Mouse (Mus musculus) adipocyte (in vitro differentiated cells): ENCODE measurements around the gene Ugt1a7c.

Source experiments
- DNase-seq: peaks from one replicate; pipeline ENCODE4 v3.0.0-alpha.2; 2016; ENCODE audit warnings: low spot score

Gene Ugt1a7c

DNA sequence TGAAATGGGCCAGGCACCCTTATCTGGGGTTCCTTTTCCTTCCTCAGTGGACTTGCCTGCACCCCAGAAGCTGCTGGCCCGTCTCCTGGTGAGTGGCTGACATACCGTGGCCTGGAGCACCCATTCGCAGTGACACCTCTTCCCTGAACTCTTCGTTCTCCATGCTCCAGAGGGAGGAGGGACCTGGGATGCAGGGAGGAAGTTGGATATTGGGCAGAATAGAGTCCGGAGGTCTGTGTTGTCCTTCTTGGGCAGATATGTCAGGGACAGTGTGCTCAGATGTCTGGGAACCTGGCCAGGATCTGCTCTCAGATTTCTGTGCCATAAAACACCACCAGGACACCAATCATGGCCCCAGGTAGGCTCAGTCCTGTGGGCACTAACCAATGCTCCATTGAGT is 145.2 kb downstream of the Ugt1a7c start:
- DNase-seq = no peak

DNA sequence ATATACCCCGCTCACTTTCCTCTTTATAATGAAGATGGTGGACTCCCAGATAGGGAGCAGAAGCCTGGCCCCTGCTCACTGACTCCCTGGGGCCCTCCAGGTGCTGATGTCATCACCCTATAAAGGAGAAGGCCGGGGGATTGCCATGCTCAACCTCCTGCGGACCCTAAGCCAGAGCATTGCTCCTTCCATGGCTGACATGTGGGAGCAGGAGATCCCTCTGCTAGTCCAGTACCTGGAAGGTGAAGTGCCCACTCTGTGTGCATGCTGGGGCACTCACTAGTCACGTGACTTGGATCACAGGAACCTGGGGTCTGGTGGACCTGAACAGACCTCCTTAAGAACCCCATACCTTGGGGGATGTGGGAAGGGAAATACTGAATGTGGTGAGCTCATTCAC is 145.7 kb downstream of the Ugt1a7c start:
- no peak for DNase-seq

- DNase-seq = no peak
Measured at GRCm38 (mm10) chr1:88243861-88244260, 149.0 kb downstream of the Ugt1a7c start.

- DNase-seq = no peak
Measured at GRCm38 (mm10) chr1:88245881-88246280, 151.0 kb downstream of the Ugt1a7c start.

GRCm38 (mm10) chr1:88246386-88246785 is 151.5 kb downstream of the Ugt1a7c start:
- no peak for DNase-seq

DNA sequence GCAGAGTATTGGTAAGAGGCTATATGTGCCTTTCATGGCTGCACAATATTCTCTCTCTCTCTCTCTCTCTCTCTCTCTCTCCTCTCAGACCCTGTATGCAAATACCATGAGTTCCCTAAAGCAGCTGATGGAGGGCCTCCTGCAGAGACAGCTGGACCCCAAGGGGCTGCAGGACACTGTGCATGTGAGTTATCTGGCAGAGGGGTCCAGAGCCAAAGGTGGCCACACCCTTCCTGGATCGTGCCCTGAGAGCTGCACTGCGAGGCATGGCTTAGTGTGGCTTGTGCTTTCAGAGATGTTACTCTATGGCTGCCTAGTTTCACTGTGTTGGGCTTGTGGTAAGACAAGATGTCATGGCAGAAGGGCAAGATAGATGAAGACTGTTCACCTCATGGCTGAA is 152.8 kb downstream of the Ugt1a7c start:
- no peak for DNase-seq

DNA sequence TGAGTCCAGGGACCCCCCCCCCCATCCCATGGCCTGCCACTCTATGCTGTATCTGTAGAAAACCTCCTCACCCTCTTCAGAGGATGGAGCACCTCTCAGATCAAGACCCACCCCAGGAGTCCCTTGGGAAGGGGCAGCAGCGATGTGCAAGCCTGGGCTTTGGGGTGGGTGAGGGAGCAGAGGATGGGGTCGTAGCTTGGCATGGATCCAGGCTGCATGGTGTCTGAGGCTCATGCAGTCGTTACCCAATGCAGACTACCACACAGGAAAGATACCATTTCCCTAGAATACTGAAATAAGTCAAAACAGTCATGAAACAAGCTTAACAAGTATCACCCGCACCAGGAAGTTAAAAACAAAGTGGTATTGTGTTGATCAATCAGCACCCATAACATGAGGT is 153.8 kb downstream of the Ugt1a7c start:
- DNase-seq = no peak

DNA sequence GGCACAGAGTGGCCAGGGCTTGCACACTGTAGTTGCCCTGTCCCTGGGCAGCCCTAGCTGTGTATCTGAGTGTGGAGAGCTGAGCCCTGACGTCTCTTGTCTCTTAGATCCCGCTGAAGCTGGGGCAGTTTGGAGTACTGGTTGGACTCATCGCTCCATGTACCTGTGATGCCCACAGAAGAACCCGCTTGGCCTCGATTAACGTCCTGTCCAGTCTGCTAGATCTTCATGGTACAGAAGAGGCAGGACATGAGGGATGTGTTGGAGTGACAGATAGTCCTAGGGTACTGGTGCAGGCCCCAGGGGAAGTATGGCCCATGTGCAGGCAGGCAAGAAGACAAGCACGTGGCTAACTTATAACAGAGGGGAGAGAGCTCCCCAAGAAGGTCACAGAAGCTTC is 154.7 kb downstream of the Ugt1a7c start:
- DNase-seq = no peak

GRCm38 (mm10) chr1:88250023-88250422 is 155.2 kb downstream of the Ugt1a7c start:
- DNase-seq = no peak

GRCm38 (mm10) chr1:88253106-88253505 is 158.2 kb downstream of the Ugt1a7c start:
- no peak for DNase-seq

DNA sequence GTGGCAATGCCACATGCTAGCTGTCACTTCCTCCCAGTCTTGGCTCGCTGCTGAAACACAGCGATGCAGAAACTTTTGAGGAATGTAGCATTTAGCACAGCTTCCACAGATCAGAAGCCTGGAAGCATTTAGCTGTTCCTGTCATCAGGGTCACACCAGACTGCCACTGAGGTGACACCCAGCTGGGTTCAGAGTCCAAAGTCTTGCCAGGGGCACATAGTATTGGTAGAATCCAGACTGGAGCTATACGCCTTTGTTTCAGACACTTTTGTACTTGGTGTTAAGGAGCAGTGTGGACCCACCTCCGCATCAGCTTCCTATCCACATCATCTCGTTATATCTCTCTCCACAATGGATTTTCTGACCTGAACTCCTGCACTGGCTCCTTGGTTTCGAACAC is 158.7 kb downstream of the Ugt1a7c start:
- no peak for DNase-seq

DNA sequence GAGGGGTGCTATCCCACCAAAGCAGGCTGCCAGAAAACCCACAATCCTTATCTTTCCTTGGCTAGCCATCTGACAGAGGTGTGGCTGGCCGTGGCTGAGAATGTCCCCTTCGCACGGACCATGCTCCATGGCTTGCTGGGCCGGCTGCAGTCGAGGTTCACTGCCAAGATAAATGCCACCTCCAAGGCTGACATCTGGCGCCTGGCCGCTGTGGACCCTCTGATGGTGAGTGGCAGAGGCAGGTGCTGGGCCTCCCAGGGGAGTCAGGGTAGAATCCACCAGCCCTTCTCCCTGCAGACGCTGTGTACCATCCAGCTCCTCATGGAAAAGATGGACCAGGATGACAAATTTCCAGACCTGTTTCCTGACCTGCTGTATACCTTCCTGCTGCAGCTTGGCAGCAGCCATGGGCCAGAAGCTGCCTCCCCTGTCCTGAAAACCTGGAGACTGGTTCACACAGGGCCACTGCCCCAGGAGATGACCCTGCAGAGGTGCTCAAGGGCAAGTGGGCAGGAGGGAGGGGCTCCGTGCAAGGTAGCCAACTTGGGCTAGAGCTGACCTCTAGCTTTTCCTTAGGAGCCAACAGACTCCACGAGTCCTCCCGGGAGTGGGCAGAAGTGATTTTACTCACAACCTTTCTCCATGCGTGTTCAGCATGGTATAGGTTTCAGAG is 160.1 kb downstream of the Ugt1a7c start:
- DNase-seq = no peak

GRCm38 (mm10) chr1:88255466-88255857 is 160.6 kb downstream of the Ugt1a7c start:
- DNase-seq = no peak

GRCm38 (mm10) chr1:88255989-88256754 is 161.3 kb downstream of the Ugt1a7c start:
- no peak for DNase-seq

DNA sequence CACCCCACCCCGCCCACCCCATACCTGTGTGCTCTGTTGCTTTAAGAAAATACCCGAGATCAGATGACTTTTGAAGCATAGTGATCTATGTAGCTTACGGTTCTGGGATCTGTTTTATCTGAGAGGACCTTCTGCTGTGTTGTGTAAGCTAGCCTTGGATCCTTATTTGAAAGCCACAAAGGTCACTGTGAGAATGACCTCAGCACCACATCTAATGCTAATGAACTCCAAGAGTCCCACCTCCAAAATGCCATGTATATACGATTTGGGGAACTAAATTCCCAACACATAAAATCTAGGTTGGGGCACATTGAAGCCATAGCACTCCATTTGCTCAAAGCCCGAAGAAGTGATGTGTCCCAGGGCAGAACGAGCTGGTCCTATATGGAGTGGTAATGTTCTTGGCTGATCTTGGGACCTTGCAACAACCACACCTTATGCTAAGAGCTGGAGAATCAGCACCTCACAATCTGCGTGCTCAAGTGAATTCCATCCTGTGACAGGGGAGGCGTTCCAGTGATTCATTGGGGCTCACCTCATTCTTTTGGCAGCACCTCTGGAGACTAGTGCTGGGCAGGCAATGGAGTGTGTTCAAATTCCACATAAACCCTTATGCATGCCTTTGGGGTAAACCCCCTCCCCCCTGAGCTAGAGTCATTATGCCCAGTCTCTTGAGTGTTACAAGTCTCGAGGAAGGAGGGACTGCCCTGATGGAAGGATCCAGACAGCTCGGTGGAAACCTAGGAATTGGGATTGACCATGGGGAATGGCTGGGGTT is 162.2 kb downstream of the Ugt1a7c start:
- no peak for DNase-seq

DNA sequence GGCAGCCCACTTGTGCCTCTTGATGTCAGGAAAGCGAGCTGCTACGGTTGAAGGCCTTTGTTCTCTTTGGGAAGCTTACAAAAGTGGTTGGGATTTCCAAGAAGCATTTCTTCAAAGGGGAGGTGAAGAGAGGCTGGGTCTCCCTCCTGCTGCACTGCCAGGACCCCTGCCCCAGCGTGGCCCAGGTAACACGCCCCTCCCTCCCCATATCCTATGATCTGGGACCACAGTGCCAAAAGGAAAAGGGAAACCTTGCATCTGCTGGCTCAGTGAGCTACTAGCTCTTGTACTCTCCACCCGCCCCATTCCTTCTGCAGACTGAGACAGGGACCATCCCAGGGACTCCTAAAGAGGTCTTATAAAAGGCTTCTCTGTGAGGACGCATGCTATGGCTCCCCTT is 162.8 kb downstream of the Ugt1a7c start:
- no peak for DNase-seq

- DNase-seq = no peak
Measured at GRCm38 (mm10) chr1:88258361-88258760, 163.5 kb downstream of the Ugt1a7c start.

DNA sequence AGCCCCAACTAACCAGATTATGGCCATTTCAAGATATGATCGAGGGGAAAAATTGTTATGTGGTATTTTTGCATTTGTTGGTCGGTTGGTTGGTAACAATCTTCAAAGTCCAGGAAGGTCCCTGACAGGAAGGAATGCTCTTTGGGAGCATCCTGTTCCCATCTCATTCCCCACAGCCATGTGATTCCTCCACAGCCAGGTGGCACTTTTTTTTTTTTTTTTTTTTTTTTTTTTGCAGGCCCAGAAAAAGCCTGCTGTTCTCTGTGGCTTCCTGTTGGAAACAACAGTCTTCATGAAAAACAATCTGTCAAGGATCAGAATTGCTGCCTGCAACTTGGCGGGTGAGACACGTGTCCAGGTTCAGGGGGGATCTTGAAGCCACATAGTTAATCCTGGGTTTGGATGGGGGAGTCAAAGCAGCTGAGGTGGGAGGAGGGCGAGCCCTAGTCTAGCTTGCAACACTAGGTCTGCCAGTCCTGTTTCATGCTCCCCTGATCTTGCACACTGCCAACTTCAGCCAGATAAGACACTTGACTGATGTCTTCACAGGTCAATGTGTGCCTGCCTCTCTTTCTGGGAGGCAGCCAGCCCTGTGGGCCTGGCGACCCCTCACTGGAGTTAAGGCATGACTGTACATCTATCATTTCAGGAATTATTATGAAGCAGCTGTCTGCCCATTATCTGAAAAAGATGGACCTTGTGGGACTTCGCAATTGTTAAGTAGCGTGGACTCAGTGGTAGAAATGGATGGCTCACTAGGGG is 164.2 kb downstream of the Ugt1a7c start:
- no peak for DNase-seq

- no peak for DNase-seq
Measured at GRCm38 (mm10) chr1:88259643-88260024, 164.8 kb downstream of the Ugt1a7c start.

- DNase-seq = no peak
Measured at GRCm38 (mm10) chr1:88260114-88260513, 165.3 kb downstream of the Ugt1a7c start.

DNA sequence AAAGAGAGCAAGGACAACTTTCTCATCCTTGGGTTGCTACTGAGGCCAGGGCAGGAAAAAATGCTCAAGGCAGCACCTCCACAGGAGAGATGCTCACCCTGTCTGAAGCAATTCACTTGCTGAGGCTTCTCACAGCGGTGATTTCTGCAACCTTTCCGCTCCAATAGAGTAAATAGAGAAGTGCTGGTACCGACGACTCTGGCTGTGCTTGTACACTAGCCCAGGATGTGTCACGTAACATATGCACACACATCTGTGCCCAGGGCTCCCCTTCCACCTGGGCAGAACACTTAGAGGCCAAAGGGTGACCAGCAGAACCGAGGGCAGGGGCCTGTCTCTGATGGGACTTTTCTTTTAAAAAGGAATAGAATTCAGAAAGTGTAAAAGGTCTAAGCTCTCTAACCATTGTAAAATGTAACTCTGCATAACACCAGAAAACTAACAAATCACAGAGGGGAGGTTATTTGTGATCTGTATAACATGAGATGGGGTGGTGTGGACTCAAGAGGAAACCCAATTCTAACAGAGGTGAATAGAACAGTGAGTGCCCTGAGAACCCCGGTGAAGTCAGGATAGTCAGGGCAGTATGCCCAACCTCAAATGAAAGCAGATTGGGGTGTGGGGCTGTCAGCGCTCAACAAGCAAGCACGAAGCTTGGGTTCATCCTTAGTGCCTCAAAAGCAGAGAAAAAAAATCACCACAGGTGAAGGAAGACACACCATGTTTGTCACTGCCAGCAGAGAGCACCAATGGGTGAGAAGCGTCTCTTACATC is 165.9 kb downstream of the Ugt1a7c start:
- DNase-seq = no peak
